Mouse (Mus musculus) adrenal gland, postnatal 36 days (tissue): ENCODE results near the gene Serpina6. TPM values are rescaled to one million over a fixed set of nuclear protein-coding genes. Genes with fewer than 3 reads are reported as not detected.
"Not testable (repeated sequence)": the region's sequence is repeated elsewhere in the genome, so short reads cannot be mapped to it uniquely, and the experiment has no call there.

ENCODE experiments used
- DNase-seq, 2 experiments: peaks; one replicate each; pipeline ENCODE4 v3.0.0; 2021; ENCODE audit warnings: mixed read lengths in 1 of 2
- long read RNA-seq, 2 experiments: library from polyadenylated mRNA; stranded (forward); transcript quantifications; one replicate each; pipeline ENCODE4 v2.0.0; 2021; ENCODE audit warnings: borderline sequencing depth in 2 of 2
- total RNA-seq, 2 experiments: library from RNA; stranded (reverse); gene quantifications; 2 replicates each; pipeline ENCODE4 v1.2.3; 2021

The Serpina6 gene
- 1 to 10 TPM in 1 of 2 experiments, under 1 TPM in 1; 0.63 to 3.9 TPM for total RNA-seq
- long read RNA-seq, experiment 1 = 0 reads
- long read RNA-seq, experiment 2, partial matches to known transcripts = 1 of 2 reads
- long read RNA-seq, experiment 2, other reads (novel, unspliced or antisense) = 0 of 2 reads

- peak; percentile 31 to 61 for DNase-seq
Measured at GRCm38 (mm10) chr12:103656848-103657626, at the start of gene Serpina6. Gene Serpina6, minus strand, starts transcription at chr12:103657212.

- no peak for DNase-seq
Measured at GRCm38 (mm10) chr12:103706113-103706512, 49.1 kb upstream of the Serpina6 start.

GRCm38 (mm10) chr12:103705547-103705946 lies 48.5 kb upstream of the Serpina6 start:
- DNase-seq = peak; percentile 34 to 56

- no peak for DNase-seq
Measured at GRCm38 (mm10) chr12:103700144-103700750, 43.2 kb upstream of the Serpina6 start.

- no peak for DNase-seq
Measured at GRCm38 (mm10) chr12:103695429-103695828, 38.4 kb upstream of the Serpina6 start, which contains the start of gene Serpina1f. Gene Serpina1f, minus strand, starts transcription at chr12:103695529.

GRCm38 (mm10) chr12:103688221-103688814 lies 31.3 kb upstream of the Serpina6 start:
- DNase-seq = peak in 1 of 2 experiments; percentile 23

GRCm38 (mm10) chr12:103687021-103687420 lies 30.0 kb upstream of the Serpina6 start:
- DNase-seq = peak; percentile 49 to 62

- peak in 1 of 2 experiments; percentile 30 for DNase-seq
Measured at GRCm38 (mm10) chr12:103686050-103686449, 29.0 kb upstream of the Serpina6 start.

GRCm38 (mm10) chr12:103685386-103685785 lies 28.4 kb upstream of the Serpina6 start:
- DNase-seq = no peak

- no peak for DNase-seq
Measured at GRCm38 (mm10) chr12:103683775-103684174, 26.8 kb upstream of the Serpina6 start.

GRCm38 (mm10) chr12:103681739-103682138 lies 24.7 kb upstream of the Serpina6 start:
- DNase-seq = no peak

- DNase-seq = no peak
Measured at GRCm38 (mm10) chr12:103681169-103681568, 24.2 kb upstream of the Serpina6 start.

- not testable (repeated sequence) for DNase-seq
Measured at GRCm38 (mm10) chr12:103679853-103680252, 22.8 kb upstream of the Serpina6 start.

GRCm38 (mm10) chr12:103676039-103676438 lies 19.0 kb upstream of the Serpina6 start, which contains the start of gene Serpina16:
Gene Serpina16, minus strand, starts transcription at chr12:103676139.
- no peak for DNase-seq

GRCm38 (mm10) chr12:103673179-103673578 lies 16.2 kb upstream of the Serpina6 start:
- DNase-seq = no peak

- no peak for DNase-seq
Measured at GRCm38 (mm10) chr12:103671483-103671882, 14.5 kb upstream of the Serpina6 start.

- DNase-seq = no peak
Measured at GRCm38 (mm10) chr12:103670964-103671363, 14.0 kb upstream of the Serpina6 start.

- DNase-seq = no peak
Measured at GRCm38 (mm10) chr12:103670344-103670743, 13.3 kb upstream of the Serpina6 start.

GRCm38 (mm10) chr12:103665286-103665685 lies 8.3 kb upstream of the Serpina6 start:
- no peak for DNase-seq

- not testable (repeated sequence) for DNase-seq
Measured at GRCm38 (mm10) chr12:103662053-103662452, 5.0 kb upstream of the Serpina6 start.

GRCm38 (mm10) chr12:103660076-103660475 lies 3.1 kb upstream of the Serpina6 start:
- no peak for DNase-seq

- DNase-seq = peak in 1 of 2 experiments; percentile 27
Measured at GRCm38 (mm10) chr12:103659171-103659570, 2.2 kb upstream of the Serpina6 start.

GRCm38 (mm10) chr12:103657991-103658390 lies 979 bp upstream of the Serpina6 start:
- no peak for DNase-seq
